Mouse (Mus musculus): ENCODE data around the gene Ptma.

- TF ChIP-seq CTCF (IDR thresholded peaks at IDR 0.05; ENCODE audit: low read depth) (no peak), EP300 (IDR thresholded peaks at IDR 0.05; ENCODE audit: low read depth) (no peak)
Measured at GRCm38 (mm10) chr1:86480735-86481447, 45.6 kb upstream of the Ptma start.
